Mouse (Mus musculus) mouse trophoblast stem cell (cell line): Measurements from ENCODE around the gene Gm3404.
"Not testable (repeated sequence)": the region's sequence is repeated elsewhere in the genome, so short reads cannot be mapped to it uniquely, and the experiment has no call there.

Experiments used
- in situ Hi-C, 2 experiments: fragments of 300-500 bp; cut with MseI, MboI; formaldehyde crosslinking; loops; 2 replicates in 1 of 2; 3 replicates in 1 of 2; pipeline ENCODE4 v1.15.1; 2025

The Gm3404 gene

DNA sequence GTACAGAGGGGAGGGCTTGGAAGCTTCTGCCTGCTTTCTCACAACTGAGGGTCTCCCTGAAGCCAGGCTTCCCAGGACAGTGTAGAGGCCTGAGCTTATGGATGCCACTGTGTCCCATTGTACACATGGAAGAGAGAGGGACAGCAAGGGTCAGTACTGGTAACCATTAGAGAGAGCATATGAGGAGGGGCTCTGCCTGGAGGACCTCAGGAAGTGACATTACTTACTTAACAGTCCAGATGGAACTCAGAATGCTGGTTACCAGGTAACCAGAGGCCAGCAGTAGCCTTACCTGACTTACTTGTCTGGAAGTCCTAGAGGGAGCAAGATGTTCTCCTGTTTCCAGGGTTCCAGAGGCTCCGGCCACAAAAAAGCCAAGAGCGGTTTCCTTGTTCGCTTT, at the start of gene Gm3404:
Gm3404 (plus strand) TSS at position 301 of the 400 bp plus-strand sequence.
- in situ Hi-C loops: not testable (repeated sequence)

GRCm38 (mm10) chr5:146479564-146479963, 46.0 kb upstream of the Gm3404 start:
- in situ Hi-C loops: not testable (repeated sequence)

GRCm38 (mm10) chr5:146481665-146482064, 43.9 kb upstream of the Gm3404 start, which contains the start of gene Gm6408:
Gm6408 (plus strand) TSS chr5:146481965.
- in situ Hi-C loops: not testable (repeated sequence)

GRCm38 (mm10) chr5:146488959-146489358, 36.6 kb upstream of the Gm3404 start:
- in situ Hi-C loops: not testable (repeated sequence)

- in situ Hi-C loops: not testable (repeated sequence)
Measured at GRCm38 (mm10) chr5:146491063-146491462, 34.5 kb upstream of the Gm3404 start, which contains the start of gene Gm6370. Gm6370 (plus strand) TSS chr5:146491363.

GRCm38 (mm10) chr5:146502099-146502498, 23.5 kb upstream of the Gm3404 start, which contains the start of gene 4930449I24Rik:
4930449I24Rik (plus strand) TSS chr5:146502399.
- in situ Hi-C loops: not testable (repeated sequence)

DNA sequence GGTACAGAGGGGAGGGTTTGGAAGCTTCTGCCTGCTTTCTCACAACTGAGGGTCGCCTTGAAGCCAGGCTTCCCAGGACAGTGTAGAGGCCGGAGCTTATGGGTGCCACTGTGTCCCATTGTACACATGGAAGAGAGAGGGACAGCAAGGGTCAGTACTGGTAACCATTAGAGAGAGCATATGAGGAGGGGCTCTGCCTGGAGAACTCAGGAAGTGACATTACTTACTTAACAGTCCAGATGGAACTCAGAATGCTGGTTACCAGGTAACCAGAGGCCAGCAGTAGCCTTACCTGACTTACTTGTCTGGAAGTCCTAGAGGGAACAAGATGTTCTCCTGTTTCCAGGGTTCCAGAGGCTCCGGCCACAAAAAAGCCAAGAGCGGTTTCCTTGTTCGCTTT, 11.8 kb upstream of the Gm3404 start, which contains the start of gene Gm3402:
Gm3402 (plus strand) TSS at position 301 of the 400 bp plus-strand sequence.
- in situ Hi-C loops: not testable (repeated sequence)

DNA sequence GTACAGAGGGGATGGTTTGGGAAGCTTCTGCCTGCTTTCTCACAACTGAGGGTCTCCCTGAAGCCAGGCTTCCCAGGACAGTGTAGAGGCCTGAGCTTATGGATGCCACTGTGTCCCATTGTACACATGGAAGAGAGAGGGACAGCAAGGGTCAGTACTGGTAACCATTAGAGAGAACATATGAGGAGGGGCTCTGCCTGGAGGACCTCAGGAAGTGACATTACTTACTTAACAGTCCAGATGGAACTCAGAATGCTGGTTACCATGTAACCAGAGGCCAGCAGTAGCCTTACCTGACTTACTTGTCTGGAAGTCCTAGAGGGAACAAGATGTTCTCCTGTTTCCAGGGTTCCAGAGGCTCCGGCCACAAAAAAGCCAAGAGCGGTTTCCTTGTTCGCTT, 11.7 kb downstream of the Gm3404 start, which contains the start of gene Gm3409:
Gm3409 (plus strand) TSS at position 301 of the 400 bp plus-strand sequence.
- in situ Hi-C loops: not testable (repeated sequence)

DNA sequence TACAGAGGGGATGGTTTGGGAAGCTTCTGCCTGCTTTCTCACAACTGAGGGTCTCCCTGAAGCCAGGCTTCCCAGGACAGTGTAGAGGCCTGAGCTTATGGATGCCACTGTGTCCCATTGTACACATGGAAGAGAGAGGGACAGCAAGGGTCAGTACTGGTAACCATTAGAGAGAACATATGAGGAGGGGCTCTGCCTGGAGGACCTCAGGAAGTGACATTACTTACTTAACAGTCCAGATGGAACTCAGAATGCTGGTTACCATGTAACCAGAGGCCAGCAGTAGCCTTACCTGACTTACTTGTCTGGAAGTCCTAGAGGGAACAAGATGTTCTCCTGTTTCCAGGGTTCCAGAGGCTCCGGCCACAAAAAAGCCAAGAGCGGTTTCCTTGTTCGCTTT, 30.2 kb downstream of the Gm3404 start, which contains the start of gene Gm3415:
Gm3415 (plus strand) TSS at position 301 of the 400 bp plus-strand sequence.
- in situ Hi-C loops: not testable (repeated sequence)

DNA sequence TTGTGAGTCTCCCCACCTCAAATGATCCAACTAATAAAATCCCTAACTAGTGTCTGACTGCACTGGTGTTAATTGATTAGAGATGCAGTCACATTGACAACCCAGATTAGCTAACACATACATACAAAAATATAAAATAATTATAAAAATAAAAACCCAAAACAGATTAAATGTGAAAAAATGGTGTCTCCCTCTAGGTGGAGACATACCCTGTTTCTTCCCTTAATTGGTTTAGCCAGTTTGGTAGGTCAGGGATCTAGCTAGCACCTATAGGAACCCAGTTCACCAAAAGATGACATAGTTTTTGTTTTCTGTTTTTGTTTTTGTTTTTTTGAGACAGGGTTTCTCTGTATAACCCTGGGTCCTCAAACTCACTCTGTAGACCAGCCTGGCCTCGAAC, 38.7 kb downstream of the Gm3404 start:
- in situ Hi-C loops: no loop called here

- in situ Hi-C loops: loop anchor here (5.0 kb wide), 1 partner anchor 420 kb away; no protein-coding TSS in a partner anchor
Measured at GRCm38 (mm10) chr5:146567054-146567453, 41.5 kb downstream of the Gm3404 start.

- in situ Hi-C loops: loop anchor here in 1 of 2 experiments (10.0 kb wide), 1 partner anchor 95 kb away; no protein-coding TSS in a partner anchor
Measured at GRCm38 (mm10) chr5:146570179-146570578, 44.6 kb downstream of the Gm3404 start.

DNA sequence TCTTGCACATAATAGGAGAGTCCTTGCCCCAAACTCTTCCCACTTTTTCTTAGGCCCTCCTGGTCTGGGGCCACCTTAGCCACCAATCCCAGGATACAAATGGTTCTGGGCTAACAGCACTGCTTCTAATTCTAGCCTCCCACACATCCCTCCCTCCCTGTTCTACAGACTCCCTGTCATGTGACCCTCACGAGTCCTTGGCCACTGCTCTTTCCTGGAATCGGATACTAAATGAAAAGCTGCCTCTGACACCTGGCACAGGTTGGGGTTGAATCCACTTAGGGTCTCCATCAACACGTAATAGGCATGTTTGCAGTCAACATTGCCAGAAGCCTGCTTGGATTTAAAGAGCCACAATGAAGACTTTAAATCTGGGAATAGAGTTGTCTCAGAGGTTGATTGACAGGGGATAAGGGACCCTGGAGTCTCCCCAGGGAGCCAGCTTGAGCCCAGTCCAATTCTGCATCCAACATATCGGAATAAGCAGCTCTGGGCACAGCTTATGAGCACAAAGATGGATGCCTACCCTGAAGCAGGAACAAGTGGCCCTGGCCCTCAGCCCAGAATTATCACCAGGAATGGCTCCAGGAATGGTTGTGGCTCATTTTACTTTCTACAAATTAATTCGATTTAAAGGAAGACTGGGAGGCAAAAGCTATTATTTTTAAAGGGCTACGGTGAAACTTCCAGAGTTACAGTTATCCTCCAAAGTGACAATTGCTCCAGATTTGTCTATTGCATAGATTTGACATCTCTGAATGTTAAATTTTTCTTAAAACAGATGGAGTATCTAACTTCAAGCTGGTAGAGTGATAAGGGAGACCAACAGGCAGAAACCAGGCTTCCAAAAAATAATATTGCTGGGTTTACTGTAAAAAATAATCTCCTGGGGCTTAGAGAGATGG, 46.5 kb downstream of the Gm3404 start:
- in situ Hi-C loops: loop anchor here in 1 of 2 experiments (10.0 kb wide), 1 partner anchor 93 kb away; no protein-coding TSS in a partner anchor

DNA sequence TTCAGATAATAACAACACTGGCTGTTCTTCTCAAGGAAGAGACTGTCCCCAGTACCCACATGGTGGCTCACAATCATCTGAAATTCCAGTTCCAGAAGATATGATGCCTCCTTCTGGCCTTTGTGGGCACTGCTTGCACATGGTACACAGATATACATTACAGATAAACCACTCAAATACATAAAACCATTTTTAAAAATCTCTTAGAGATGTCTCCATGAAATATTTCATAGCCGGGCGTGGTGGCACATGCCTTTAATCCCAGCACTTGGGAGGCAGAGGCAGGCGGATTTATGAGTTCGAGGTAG, 47.1 kb downstream of the Gm3404 start:
- in situ Hi-C loops: loop anchor here in 1 of 2 experiments (10.0 kb wide), 1 partner anchor 92 kb away; no protein-coding TSS in a partner anchor

- in situ Hi-C loops: loop anchor here in 1 of 2 experiments (10.0 kb wide), 1 partner anchor 88 kb away; no protein-coding TSS in a partner anchor
Measured at GRCm38 (mm10) chr5:146576668-146577067, 51.1 kb downstream of the Gm3404 start.
